Mouse (Mus musculus) cerebellum, adult 11-12 months (tissue): ENCODE data around the gene Borcs6.

Experiments used
- DNase-seq: peaks from one replicate; pipeline ENCODE4 v3.0.0; 2022

Gene Borcs6

DNA sequence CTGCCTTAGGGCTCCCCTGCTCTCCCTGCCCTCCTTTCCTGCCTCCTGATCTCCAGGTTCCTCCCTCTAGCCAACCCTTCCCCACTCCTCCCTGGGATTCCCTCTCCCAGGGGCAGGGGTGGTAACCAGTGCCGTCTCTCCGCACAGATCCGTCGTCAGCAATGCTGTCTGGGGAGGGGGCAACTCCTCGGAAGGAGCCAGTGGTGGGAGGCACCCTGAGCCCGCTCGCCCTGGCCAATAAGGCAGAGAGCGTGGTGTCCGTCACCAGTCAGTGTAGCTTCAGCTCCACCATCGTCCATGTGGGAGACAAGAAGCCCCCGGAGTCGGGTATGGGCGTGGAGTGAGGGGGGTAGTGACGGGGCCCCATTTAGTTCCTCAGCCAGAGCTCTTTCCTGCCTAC lies 45.0 kb downstream of the Borcs6 start:
- DNase-seq = peak; percentile 49

DNA sequence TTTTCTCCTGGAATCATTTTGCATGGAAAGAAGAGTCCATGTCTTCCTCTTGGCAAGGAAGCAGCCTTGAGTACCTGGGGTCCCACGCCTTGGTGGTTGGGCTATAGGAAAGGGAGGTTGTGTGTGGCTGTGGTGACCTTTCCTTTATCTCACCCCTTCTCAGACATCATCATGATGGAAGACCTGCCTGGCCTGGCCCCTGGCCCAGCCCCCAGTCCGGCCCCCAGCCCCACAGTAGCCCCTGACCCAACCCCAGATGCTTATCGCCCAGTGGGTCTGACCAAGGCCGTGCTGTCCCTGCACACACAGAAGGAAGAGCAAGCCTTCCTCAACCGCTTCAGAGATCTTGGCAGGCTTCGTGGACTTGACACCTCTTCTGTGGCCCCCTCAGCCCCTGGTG lies 45.7 kb downstream of the Borcs6 start:
- no peak for DNase-seq

DNA sequence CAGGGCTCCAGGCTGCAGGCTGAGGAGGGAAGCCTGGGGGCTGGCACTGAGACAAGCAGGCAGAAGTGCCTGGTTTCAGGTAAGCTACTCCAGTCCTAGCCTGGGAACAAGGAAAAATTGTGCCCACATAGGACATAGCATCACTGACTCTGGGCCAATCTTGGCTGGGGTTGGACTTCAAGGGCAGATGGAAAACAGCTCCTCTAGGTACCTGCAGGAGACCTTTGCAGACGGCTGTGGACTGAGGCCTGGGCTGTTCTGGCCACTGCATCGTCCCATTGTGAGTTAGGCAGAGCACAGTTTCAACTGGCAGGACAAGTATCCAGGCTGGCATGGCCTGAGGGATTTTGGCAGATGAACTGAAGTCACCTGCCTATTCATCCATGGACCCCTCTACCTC lies 46.3 kb downstream of the Borcs6 start:
- no peak for DNase-seq

DNA sequence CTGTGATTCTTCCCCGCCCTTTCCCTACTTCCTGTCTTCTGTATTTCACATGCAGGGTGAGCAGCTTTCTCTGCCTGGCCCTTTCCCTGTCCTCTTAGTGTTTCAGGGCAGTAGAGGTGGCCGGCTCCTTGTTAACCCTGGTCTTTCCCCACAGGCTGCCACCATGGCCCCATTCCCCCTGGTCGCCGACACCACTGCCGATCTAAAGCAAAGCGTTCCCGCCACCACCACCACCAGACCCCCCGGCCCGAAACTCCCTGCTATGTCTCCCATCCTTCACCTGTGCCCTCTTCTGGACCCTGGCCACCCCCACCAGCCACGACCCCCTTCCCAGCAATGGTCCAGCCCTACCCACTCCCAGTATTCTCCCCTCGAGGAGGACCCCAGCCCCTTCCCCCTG lies 46.8 kb downstream of the Borcs6 start:
- DNase-seq = no peak

- peak; percentile 53 for DNase-seq
Observed at GRCm38 (mm10) chr11:69106842-69107241, 47.3 kb downstream of the Borcs6 start.

- DNase-seq = no peak
Observed at GRCm38 (mm10) chr11:69107676-69108075, 48.2 kb downstream of the Borcs6 start.

GRCm38 (mm10) chr11:69108223-69108622 lies 48.7 kb downstream of the Borcs6 start:
- DNase-seq = no peak

GRCm38 (mm10) chr11:69109032-69109900 lies 49.7 kb downstream of the Borcs6 start:
- peak; percentile 54 for DNase-seq

GRCm38 (mm10) chr11:69110319-69111046 lies 51.0 kb downstream of the Borcs6 start:
- DNase-seq = peak; percentile 83
